Mouse (Mus musculus): ENCODE measurements at regions not wholly inside any gene's neighbourhood (a gene's known extent, or its start where the extent isn't known, plus 50 kb on each side); places are given as distances from the start of the nearest gene placed in this dataset.
"Not testable (repeated sequence)": the region's sequence is repeated elsewhere in the genome, so short reads cannot be mapped to it uniquely, and the experiment has no call there.

DNA sequence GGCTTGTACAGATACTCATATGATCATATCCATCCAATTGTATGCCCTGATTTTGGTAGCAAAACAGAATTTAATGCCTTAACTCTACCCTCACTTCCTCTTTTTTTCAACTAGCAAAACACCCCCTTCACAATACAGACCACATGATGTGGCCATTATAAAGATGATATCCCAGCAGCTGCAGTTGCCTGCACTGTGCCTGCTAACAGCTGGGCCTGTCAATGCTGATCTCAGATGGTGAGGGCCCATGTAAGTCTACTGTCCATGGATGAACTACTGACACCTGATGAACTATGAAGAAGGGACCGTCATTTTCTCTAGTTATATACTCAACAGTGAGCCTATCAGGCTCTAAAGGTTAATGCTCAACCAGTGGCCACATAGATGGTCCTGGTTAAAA is 191.8 kb upstream of the Fmr1 start:
- no peak for DNase-seq (ENCODE audit: low spot score in 2 of 2)

DNA sequence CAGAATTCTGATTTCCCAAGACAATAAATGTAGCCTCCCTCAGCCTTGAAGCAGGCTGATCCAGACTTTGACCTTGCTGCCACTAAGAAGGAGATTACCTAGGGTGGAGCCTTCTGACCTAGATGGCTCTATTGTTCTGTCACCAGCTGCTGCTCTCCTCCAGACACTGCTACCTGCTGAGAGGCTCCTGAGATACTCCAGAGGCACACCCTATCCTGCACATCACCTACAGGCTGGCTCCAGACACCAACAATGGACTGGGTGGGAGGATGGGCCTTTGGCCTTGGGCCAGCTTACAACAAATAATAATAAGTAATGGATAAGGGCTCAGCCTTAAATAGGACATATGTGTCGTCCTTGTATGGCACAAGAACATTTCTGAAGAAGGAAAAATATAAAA is 186.3 kb upstream of the Fmr1 start:
- not testable (repeated sequence) for DNase-seq (ENCODE audit: low spot score in 2 of 2)

DNA sequence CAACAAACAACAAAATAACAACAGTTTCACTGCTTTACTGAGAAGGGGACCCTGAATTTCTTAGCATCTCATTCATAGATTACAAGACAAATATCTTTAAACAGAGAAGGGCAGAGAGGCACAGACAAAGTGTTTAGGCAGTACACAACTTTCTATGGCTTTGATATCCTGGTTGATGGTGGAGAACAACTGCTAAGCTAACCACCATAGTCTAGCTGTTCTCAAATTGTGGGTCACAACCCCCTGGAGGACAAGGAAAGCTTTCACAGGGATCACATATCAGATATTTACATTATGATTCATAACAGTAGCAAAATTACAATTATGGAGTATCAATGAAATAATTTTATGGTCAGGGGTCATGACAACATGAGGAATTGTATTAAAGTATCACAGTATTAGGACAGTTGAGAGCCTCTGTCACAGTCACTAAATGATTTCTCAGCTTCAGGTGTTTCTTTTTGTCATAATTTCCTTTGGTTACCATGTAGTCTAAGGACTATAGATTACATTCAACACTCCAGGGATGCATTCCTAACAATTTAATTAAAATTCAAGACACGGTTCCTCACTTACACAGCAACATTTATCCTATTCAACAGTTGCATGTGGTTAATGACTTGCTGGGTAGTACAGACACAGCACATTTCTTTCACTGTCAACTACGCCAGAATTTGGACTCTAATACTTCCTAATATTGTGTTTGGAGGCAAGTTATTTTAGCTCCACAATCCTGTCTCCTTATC is 183.8 kb upstream of the Fmr1 start:
- DNase-seq (ENCODE audit: low spot score in 2 of 2), result no peak

DNA sequence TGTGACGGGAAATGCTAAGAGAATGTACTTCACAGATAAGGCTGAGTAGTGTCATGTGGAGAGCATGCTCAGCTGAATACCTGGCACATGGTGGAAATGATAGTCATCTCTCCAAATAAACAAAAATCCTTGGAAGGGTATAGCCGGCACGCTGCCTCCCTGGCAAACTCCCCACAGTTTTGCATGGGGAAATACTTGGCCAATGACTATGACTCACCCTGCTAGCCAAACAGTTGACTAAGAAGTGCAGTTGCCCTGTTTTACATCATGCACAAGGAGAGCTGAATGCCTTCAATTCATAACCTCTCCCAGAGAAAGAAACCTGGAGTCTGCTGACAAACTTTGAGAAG is 183.2 kb upstream of the Fmr1 start:
- peak in 1 of 2 experiments; percentile 20 for DNase-seq (ENCODE audit: low spot score in 2 of 2)

DNA sequence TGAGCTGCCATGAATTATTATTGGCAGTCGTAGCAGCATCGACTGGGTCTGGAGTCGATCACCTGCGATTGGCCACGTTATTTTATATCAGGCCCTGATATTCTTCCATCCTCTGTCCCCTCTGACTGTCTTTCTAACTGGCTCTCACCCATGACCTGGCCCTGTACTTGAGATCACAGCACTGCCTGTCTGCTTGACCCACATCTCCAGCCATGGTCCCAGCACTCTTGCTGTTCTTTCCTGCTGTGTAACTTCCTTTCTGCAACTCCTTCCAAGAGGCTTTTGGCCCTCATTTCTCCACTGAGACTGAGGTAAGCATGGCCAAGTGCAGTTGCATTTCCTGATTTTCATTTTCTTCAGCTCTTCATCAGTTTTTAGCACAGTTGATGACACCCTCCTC is 182.6 kb upstream of the Fmr1 start:
- no peak for DNase-seq (ENCODE audit: low spot score in 2 of 2)

DNA sequence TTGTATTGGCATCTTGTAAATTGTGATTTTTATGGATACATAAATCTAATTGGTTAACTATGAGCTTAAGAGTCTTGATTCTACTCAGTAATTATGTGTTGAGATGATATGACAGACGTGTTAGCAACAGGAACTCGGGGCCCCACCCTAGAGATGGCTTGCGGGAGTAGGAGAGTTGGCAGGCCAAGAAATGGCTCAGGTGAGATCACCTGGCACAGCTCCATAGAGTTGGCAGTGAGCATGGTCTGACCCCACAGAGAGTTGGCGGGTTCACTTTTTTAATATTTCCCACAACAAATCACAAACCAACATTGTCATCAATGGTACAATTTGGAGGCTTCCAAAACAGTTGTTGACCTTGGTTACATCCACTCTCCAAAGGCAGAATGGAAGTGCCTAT is 180.5 kb upstream of the Fmr1 start:
- DNase-seq (ENCODE audit: low spot score in 2 of 2), result no peak

DNA sequence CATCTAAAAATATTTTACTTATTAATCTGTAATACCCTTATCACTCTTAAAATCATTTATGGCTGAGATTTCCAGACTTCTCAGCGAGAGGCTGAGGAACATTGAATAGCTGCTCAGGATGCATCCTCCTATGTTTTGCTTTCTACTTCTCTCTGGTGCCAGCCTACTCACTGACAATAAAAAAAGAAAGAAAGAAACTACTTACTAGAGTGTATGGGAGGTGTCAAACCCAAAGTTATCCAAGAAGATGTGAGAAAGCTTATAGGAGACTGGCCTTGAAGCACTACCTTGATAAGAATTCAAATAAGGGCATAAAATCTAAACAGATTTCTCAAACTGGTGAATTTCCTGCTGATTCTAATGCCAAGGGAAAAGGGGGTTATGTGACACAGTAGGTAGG is 175.4 kb upstream of the Fmr1 start:
- no peak for DNase-seq (ENCODE audit: low spot score in 2 of 2)

DNA sequence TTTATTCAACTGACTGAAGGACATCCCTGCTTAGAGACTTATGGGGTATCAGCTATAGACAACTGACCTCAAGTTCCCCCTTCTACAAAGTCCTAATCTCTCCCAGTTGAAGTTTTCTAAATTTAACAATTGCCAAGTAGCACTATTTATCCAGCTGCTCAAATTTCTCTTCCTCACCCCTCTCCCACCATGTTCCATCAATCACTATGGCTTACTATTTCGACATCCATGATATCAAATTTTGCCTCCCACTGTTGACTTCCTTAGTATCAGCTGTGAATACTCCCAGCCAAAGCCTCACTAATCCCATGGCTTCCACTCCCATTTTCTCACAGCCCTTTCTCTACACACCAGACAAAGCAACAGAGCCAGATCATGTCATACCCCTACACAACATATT is 170.7 kb upstream of the Fmr1 start:
- no peak for DNase-seq (ENCODE audit: low spot score in 2 of 2)

DNA sequence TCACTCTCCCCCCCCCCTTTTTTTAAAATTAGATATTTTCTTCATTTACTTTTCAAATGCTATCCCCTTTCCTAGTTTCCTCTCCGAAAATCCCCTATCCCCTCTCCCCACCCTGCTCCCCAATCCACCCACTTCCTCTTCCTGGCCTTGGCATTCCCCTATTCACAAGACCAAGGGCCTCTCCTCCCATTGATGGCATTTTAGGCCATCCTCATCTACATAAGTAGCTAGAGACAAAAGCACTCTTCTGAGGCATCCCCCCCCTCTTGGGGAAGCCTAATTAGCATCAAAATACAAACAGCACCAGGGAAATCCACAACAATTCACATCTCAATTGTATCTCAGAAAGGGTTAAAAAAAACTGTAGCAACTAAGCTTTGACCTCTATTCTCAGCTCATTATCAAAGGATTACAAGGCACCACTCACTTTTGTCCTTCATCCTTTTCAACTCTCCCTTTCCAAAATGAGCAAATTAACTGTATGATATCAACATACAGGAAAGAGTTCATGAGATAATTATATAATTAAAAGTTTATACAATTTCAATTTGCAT is 166.1 kb upstream of the Fmr1 start:
- no peak for DNase-seq (ENCODE audit: low spot score in 2 of 2)

DNA sequence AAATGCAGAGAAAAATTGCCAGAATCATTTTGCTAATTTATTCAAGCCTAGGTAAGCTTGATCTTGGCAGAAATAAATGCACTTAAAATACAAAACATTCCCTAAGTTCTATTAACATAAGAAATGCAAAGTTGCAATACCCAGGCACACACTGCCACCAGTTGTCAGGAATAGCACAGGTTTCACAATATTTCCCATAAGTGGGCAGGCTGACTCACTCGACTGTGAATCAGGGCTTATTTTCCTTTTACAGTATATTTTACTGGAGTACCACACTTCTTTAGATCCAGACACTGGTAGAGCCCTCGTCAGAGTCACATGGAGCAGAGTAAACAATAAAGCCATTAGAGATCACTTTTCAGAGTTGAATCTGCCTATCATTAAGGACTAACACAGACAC is 131.8 kb upstream of the Fmr1 start:
- no peak for DNase-seq (ENCODE audit: low spot score in 2 of 2)

DNA sequence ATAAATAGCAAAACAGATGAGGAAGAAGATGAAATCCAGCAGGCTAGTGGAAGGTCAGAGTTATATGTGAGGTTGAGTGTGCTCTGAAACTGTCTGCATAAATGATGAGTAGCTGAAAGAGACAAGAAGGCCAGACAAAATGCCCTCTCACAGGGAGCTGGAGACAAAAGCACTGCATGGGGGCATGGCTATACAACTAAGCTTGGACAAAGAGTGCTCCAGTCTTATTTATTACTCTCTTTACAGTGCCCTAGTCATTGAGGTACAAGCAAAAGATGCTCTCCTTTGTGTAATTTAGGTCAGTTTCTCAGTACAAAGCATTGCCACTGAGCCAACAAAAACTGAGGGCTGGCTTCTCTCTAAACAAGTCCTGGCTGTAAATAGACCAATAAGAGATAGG is 124.3 kb upstream of the Fmr1 start:
- DNase-seq (ENCODE audit: low spot score in 2 of 2), result no peak

DNA sequence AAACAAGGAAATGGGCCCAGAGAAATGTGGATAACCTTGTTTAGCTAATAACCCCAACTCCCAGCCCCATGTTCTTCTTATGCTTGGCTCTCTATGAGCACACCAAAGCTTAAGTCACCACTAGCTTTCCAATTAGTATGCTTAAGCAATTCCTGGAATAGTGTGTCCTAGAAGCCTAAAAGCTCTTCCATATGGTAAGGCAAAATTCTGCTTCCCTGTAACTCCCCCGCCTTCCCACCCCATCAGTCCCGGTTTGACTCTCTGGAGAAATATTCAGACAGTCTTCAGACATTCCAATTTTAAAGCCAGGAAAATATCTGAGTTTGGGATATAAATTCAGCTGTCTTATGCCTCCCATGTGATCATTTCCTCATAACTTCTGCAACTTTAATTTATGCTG is 120.6 kb upstream of the Fmr1 start:
- no peak for DNase-seq (ENCODE audit: low spot score in 2 of 2)

DNA sequence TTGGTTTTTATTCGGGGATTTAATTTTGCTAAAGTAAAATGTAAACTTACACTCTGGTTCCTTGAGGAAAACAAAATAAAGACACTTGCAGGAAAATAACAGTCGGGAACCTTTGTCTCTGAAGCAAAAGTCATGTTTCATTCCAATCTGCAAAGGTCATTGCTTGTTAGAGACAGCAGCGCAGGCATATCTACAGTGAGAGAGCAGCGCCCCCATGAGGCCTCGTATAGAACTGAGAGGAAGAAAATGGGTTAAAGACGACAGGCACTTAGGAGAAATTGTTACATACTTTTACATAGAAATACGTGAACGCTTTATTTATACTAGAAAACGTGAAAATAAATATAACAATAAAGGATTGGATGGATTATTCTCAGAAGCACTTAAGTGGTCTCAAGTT is 93.1 kb upstream of the Fmr1 start:
- DNase-seq (ENCODE audit: low spot score in 2 of 2), result no peak

DNA sequence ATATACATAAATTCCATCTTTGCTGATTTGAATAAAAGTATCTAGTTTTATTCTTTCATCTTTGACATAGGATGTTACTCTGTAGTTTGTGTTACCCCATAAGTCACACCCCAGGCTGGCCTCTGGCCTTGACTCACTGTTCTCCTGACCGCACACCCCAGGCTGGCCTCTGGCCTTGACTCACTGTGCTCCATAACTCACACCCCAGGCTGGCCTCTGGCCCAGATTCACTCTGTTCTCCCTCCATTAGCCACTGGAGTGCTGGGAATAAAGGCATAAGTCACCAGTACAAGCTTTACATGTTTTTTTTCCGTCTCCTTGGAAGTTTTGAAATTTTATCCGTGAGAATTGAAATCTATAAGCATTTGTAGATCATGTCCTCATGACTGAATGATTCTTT is 56.2 kb upstream of the Fmr1 start:
- DNase-seq (ENCODE audit: low spot score in 2 of 2), result no peak
